Mouse (Mus musculus) erythroblast, adult 5-6 weeks (primary cell): Measurements from ENCODE around the gene Tmem14a. TPM values are rescaled to one million over a fixed set of nuclear protein-coding genes. Genes with fewer than 3 reads are reported as not detected.

ENCODE experiments used
- total RNA-seq, 2 experiments: library from RNA; stranded (forward) in 1 of 2; stranded (reverse) in 1 of 2; fragments of 150-400 nt in 1 of 2; fragments of 200-764, 138-1000 nt in 1 of 2; gene quantifications; 2 replicates each; pipeline versions ENCODE4 v1.2.3 to v1.2.4; 2015 to 2017; ENCODE audit warnings: low replicate concordance in 2 of 2

Gene Tmem14a
- total RNA-seq, 2 experiments from 2014 or later, result not detected

Other genes starting within 250 kb of the Tmem14a start
- gene Tram2, start 139.3 kb upstream of the Tmem14a start, total RNA-seq (2015; ENCODE audit: low replicate concordance), result 1.0 and 1.7 TPM in 2 replicates
- 0.34 and 0.42 TPM in 2 replicates for gene Tram2, start 139.3 kb upstream of the Tmem14a start, total RNA-seq (2017; ENCODE audit: low replicate concordance)
- not detected in 2 replicates for gene Gsta3, start 22.0 kb downstream of the Tmem14a start, total RNA-seq (2015; ENCODE audit: low replicate concordance)
- gene Gsta3, start 22.0 kb downstream of the Tmem14a start, total RNA-seq (2017; ENCODE audit: low replicate concordance), result not detected in 2 replicates
- gene Khdc1a, start 131.1 kb downstream of the Tmem14a start, total RNA-seq (2015; ENCODE audit: low replicate concordance), result not detected in 2 replicates
- not detected in 2 replicates for gene Khdc1a, start 131.1 kb downstream of the Tmem14a start, total RNA-seq (2017; ENCODE audit: low replicate concordance)
- gene Khdc1c, start 149.8 kb downstream of the Tmem14a start, total RNA-seq (2015; ENCODE audit: low replicate concordance), result not detected in 2 replicates
- gene Khdc1c, start 149.8 kb downstream of the Tmem14a start, total RNA-seq (2017; ENCODE audit: low replicate concordance), result not detected in 2 replicates
- 0.63 TPM in 1 of 2 replicates, not detected in the other for gene Khdc1b, start 165.0 kb downstream of the Tmem14a start, total RNA-seq (2015; ENCODE audit: low replicate concordance)
- 0.17 TPM in 1 of 2 replicates, not detected in the other for gene Khdc1b, start 165.0 kb downstream of the Tmem14a start, total RNA-seq (2017; ENCODE audit: low replicate concordance)